Mouse (Mus musculus) left cerebral cortex, postnatal 10 days (tissue): Measurements from ENCODE around the gene Bcl7a. TPM values are rescaled to one million over a fixed set of nuclear protein-coding genes. Genes with fewer than 3 reads are reported as not detected.

Experiments
- DNase-seq, 2 experiments: peaks; one replicate each; pipeline ENCODE4 v3.0.0; 2021 to 2022; ENCODE audit warnings: low spot score in 2 of 2, mixed read lengths in 1 of 2; ENCODE audit errors: extremely low spot score in 1 of 2
- intact Hi-C: fragments of 180-260 bp; cut with DNase I; formaldehyde crosslinking; loops from one replicate; pipeline ENCODE4 v1.15.1; 2025
- total RNA-seq, 2 experiments: library from RNA; stranded (reverse); gene quantifications; 2 replicates each; pipeline ENCODE4 v1.2.3; 2021

Bcl7a gene
- 10 to 100 TPM; 81.4 to 83.3 TPM for total RNA-seq

GRCm38 (mm10) chr5:123343707-123344627 lies at the start of gene Bcl7a:
Gene Bcl7a, plus strand, starts transcription at chr5:123343834.
- intact Hi-C loops: no loop called here

GRCm38 (mm10) chr5:123294653-123295052 lies 49.0 kb upstream of the Bcl7a start:
- DNase-seq: no peak
- intact Hi-C loops: no loop called here

More at GRCm38 (mm10) chr5:123343707-123344627, at the start of gene Bcl7a:
- DNase-seq: peak; percentile 91 to 92

GRCm38 (mm10) chr5:123296224-123296806 lies 47.3 kb upstream of the Bcl7a start:
- no peak for DNase-seq
- intact Hi-C loops: no loop called here

- intact Hi-C loops: no loop called here
- no peak for DNase-seq
Observed at GRCm38 (mm10) chr5:123296972-123297754, 46.5 kb upstream of the Bcl7a start.

GRCm38 (mm10) chr5:123297830-123298229 lies 45.8 kb upstream of the Bcl7a start:
- intact Hi-C loops: no loop called here

GRCm38 (mm10) chr5:123298526-123298925 lies 45.1 kb upstream of the Bcl7a start:
- DNase-seq: no peak
- intact Hi-C loops: no loop called here

More at GRCm38 (mm10) chr5:123297830-123298229, 45.8 kb upstream of the Bcl7a start:
- no peak for DNase-seq

GRCm38 (mm10) chr5:123300496-123301034 lies 43.1 kb upstream of the Bcl7a start:
- no peak for DNase-seq
- intact Hi-C loops: no loop called here

GRCm38 (mm10) chr5:123301780-123302521 lies 41.7 kb upstream of the Bcl7a start:
- DNase-seq: no peak

GRCm38 (mm10) chr5:123307630-123308282 lies 35.9 kb upstream of the Bcl7a start:
- DNase-seq: no peak
- intact Hi-C loops: no loop called here

More at GRCm38 (mm10) chr5:123301780-123302521, 41.7 kb upstream of the Bcl7a start:
- intact Hi-C loops: no loop called here

GRCm38 (mm10) chr5:123309816-123310215 lies 33.8 kb upstream of the Bcl7a start:
- no peak for DNase-seq
- intact Hi-C loops: no loop called here

GRCm38 (mm10) chr5:123310221-123310620 lies 33.4 kb upstream of the Bcl7a start:
- DNase-seq: no peak
- intact Hi-C loops: no loop called here

- intact Hi-C loops: no loop called here
- DNase-seq: no peak
Observed at GRCm38 (mm10) chr5:123313058-123313630, 30.5 kb upstream of the Bcl7a start.

- intact Hi-C loops: no loop called here
- DNase-seq: no peak
Observed at GRCm38 (mm10) chr5:123313851-123314380, 29.7 kb upstream of the Bcl7a start.

- intact Hi-C loops: no loop called here
- no peak for DNase-seq
Observed at GRCm38 (mm10) chr5:123315219-123315866, 28.3 kb upstream of the Bcl7a start.

GRCm38 (mm10) chr5:123317992-123318391 lies 25.6 kb upstream of the Bcl7a start:
- DNase-seq: peak in 1 of 2 experiments; percentile 27
- intact Hi-C loops: no loop called here

GRCm38 (mm10) chr5:123320136-123320535 lies 23.5 kb upstream of the Bcl7a start:
- DNase-seq: no peak
- intact Hi-C loops: no loop called here

GRCm38 (mm10) chr5:123324242-123324641 lies 19.4 kb upstream of the Bcl7a start:
- intact Hi-C loops: no loop called here
- DNase-seq: peak in 1 of 2 experiments; percentile 32
